Mouse (Mus musculus) stomach, postnatal 0 days (tissue): ENCODE measurements around the gene St6galnac5. TPM values are rescaled to one million over a fixed set of nuclear protein-coding genes. Genes with fewer than 3 reads are reported as not detected.
"Not testable (repeated sequence)": the region's sequence is repeated elsewhere in the genome, so short reads cannot be mapped to it uniquely, and the experiment has no call there.

Experiments used
- ATAC-seq: fragments of 200-750 bp; cut with Nextera tagmentation; 2 replicates; pipeline ENCODE4 v1.8.0; 2017; ENCODE audit not compliant: low FRiP score, low TSS enrichment
- DNase-seq: peaks from one replicate; pipeline ENCODE4 v3.0.0-alpha.2; 2016; ENCODE audit warnings: low spot score
- H3K27ac ChIP-seq: fragments of 300-500 bp; sonication (generic); replicated peaks from 2 replicates; pipeline ENCODE4 v1.5.1; 2014; ENCODE audit warnings: mild to moderate bottlenecking, control low read depth
- H3K27me3 ChIP-seq: fragments of 300-500 bp; sonication (generic); 2 replicates; pipeline ENCODE4 v1.6.1; 2014; ENCODE audit warnings: low read length; ENCODE audit not compliant: control insufficient read depth, insufficient read depth
- H3K36me3 ChIP-seq: fragments of 300-500 bp; sonication (generic); 2 replicates; pipeline ENCODE4 v1.6.1; 2014; ENCODE audit warnings: low read length, mixed read lengths; ENCODE audit not compliant: control insufficient read depth, insufficient read depth
- H3K4me1 ChIP-seq: fragments of 300-500 bp; sonication (generic); replicated peaks from 2 replicates; pipeline ENCODE4 v1.6.1; 2014; ENCODE audit warnings: antibody characterized with exemption; ENCODE audit not compliant: control insufficient read depth, insufficient read depth
- H3K4me2 ChIP-seq: fragments of 300-500 bp; sonication (generic); replicated peaks from 2 replicates; pipeline ENCODE4 v1.6.1; 2014; ENCODE audit warnings: low read depth, mild to moderate bottlenecking, control low read depth, moderate library complexity
- H3K4me3 ChIP-seq: fragments of 300-500 bp; sonication (generic); 2 replicates; pipeline ENCODE4 v1.5.1; 2014; ENCODE audit warnings: low read depth, low read length, control low read depth
- H3K9ac ChIP-seq: fragments of 300-500 bp; sonication (generic); 2 replicates; pipeline ENCODE4 v1.6.1; 2014; ENCODE audit warnings: mild to moderate bottlenecking, low read length, control low read depth, mixed read lengths
- H3K9me3 ChIP-seq: fragments of 300-500 bp; sonication (generic); 2 replicates; pipeline ENCODE4 v1.6.1; 2016; ENCODE audit warnings: low read length; ENCODE audit not compliant: control insufficient read depth
- CTCF ChIP-seq: IDR thresholded peaks from 2 replicates; pipeline ENCODE4 v1.5.1; 2016; ENCODE audit warnings: antibody characterized with exemption, low read depth, mild to moderate bottlenecking, moderate library complexity
- EP300 ChIP-seq: optimal IDR thresholded peaks from 2 replicates; pipeline ENCODE3; 2016; ENCODE audit warnings: antibody characterized with exemption
- WGBS: fragments of 180-500 bp; shearing (Covaris S2); extraction: QIAGEN DNeasy Blood & Tissue Kit; methylation state at CpG from one replicate; pipeline ENCODE4 v1.1.7; 2014; 5-methylcytosine and 5-hydroxymethylcytosine counted together
- polyA plus RNA-seq: library from polyadenylated mRNA; unstranded; fragments of >200 nt; fragmentation: Nextera tagmentation; extraction: Ambion mirVana; gene quantifications from 2 replicates; pipeline ENCODE4 v1.2.1, GENCODE M21; 2015

Gene St6galnac5
- polyA plus RNA-seq, 1 experiment from 2014 or later: 0.57 TPM

GRCm38 (mm10) chr3:152813905-152814304 is 168.1 kb downstream of the St6galnac5 start:
- WGBS: 49% methylated on average over 4 of the region's 4 CpGs
- H3K36me3 ChIP-seq: no peaks in the 10 kb centered on the region
- H3K27ac ChIP-seq: no peak overlapping the region
- DNase-seq (no peak), ATAC-seq (no peak)
- no peak overlapping the region for H3K4me2 ChIP-seq
- H3K4me3 ChIP-seq: no peak overlapping the region
- H3K9ac ChIP-seq: no peak overlapping the region
- H3K9me3 ChIP-seq: no peaks in the 10 kb centered on the region
- no peaks in the 10 kb centered on the region for H3K27me3 ChIP-seq
- no peaks in the 10 kb centered on the region for H3K4me1 ChIP-seq
- TF ChIP-seq EP300: no peak
- TF ChIP-seq CTCF: no peak

DNA sequence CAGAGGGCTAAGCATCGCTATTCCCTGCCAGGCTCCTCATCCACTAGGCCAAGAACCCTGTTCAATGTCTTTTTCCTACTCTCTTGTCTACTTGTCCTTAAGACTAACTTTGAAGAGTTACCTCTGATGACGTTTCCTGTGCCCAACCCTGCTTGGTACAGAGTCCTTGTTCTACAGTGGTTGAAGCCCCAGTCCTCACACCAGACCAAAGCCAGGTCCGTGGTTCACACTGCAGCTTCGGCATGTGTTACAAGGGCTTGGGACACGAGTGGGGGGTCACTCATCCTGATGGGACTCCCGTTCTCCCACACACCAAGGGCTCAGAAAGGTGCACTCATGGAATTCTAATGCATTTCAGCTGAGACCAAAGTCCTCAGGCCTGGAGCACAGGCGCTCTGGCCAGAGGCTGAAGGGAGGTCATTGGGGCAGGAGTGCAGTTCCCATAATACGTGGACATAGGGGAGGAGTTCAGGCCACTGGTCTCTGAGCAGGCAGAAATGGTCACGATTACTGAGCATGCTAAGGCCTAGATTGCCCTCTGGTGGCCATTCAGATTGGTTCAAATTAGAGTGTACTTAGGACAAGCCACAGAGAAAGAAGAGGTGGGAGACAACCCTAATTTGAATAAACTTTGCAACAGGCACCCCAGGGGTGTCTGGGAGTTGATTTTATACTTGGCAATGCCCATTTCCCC is 182.2 kb downstream of the St6galnac5 start:
- Histone ChIP-seq H3K4me2 (no peak overlapping the region), H3K27ac (no peak overlapping the region), H3K27me3 (no peaks in the 10 kb centered on the region), H3K36me3 (no peaks in the 10 kb centered on the region), H3K9me3 (no peaks in the 10 kb centered on the region), H3K4me3 (no peak overlapping the region), H3K9ac (no peak overlapping the region), H3K4me1 (no peaks in the 10 kb centered on the region)
- ATAC-seq (0 out of 2 replicates have a peak, but pooled peaks have one; percentile 21), DNase-seq (no peak)
- no peak for TF ChIP-seq EP300
- TF ChIP-seq CTCF: peak; percentile 75
- WGBS: 77% methylated on average over 9 of the region's 9 CpGs

DNA sequence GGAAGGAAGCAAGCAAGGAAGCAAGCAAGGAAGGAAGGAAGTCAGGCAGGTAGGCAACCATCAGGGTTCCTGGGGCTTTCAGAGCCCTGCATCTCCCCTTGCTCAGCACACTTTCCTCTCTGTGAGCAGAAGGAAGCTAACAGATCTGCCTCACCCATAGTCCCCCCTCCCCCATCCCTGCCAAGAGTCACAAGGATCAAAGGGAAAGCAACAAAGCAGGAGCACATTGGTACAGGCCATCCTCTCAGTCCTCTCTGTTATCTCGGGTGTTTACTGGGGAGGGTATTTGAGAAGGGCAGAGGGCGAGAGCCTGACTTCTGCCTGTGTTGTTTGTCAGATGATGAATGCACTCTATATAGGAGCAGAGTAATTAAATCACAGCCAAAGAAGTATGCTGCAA is 184.7 kb downstream of the St6galnac5 start:
- H3K4me1 ChIP-seq: no peaks in the 10 kb centered on the region
- no peaks in the 10 kb centered on the region for H3K36me3 ChIP-seq
- no peak for ATAC-seq
- H3K9me3 ChIP-seq: no peaks in the 10 kb centered on the region
- DNase-seq: no peak
- no peak overlapping the region for H3K27ac ChIP-seq
- TF ChIP-seq CTCF (no peak), EP300 (no peak)
- no peak overlapping the region for H3K4me2 ChIP-seq
- 26% methylated on average over 2 of the region's 2 CpGs for WGBS
- H3K9ac ChIP-seq: no peak overlapping the region
- no peak overlapping the region for H3K4me3 ChIP-seq
- no peaks in the 10 kb centered on the region for H3K27me3 ChIP-seq

DNA sequence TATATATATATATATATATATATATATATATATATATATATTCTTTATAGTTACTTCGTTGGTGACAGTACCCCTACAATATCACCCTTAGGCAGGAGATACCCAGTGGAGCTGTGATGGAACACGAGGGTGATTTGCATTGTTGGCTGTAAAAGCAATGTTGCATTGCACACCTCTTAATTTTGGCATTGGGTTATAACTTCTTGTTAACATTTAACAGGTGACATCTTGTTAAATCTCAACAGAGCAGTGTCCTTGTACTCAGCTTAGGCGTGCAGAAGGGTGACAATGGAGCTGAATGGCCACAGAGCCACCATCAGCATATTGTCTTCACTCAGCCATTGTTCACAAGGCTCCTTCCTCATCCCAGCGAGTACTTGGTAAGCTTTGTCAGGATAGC is 185.8 kb downstream of the St6galnac5 start:
- no peaks in the 10 kb centered on the region for H3K4me1 ChIP-seq
- no peak overlapping the region for H3K4me3 ChIP-seq
- ATAC-seq (no peak), DNase-seq (no peak)
- H3K27me3 ChIP-seq: no peaks in the 10 kb centered on the region
- no peaks in the 10 kb centered on the region for H3K9me3 ChIP-seq
- no peak overlapping the region for H3K27ac ChIP-seq
- TF ChIP-seq CTCF (no peak), EP300 (no peak)
- H3K4me2 ChIP-seq: no peak overlapping the region
- no peaks in the 10 kb centered on the region for H3K36me3 ChIP-seq
- 81% methylated on average over 4 of the region's 4 CpGs for WGBS
- no peak overlapping the region for H3K9ac ChIP-seq

DNA sequence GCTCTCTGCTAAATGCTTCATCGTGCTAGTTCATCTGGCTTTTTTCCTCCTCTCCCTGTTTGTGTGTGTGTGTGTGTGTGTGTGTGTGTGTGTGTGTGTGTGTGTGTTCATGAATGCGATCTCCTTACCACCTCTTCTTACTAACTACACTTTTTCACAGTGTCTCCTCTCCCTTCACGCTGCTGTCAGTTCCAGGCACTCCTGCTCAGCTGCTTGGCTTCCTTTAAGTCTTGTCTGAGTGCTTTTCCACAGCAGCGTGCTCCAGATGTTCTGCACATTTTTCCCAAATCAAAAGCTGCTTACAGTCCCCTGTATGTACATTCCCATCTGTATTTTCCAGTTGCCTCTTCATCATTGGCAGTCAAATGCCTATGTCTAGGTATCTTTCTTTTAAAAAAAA is 189.0 kb downstream of the St6galnac5 start:
- ATAC-seq (no peak), DNase-seq (no peak)
- no peaks in the 10 kb centered on the region for H3K4me1 ChIP-seq
- H3K9ac ChIP-seq: no peak overlapping the region
- 54% methylated on average over 4 of the region's 4 CpGs for WGBS
- no peaks in the 10 kb centered on the region for H3K9me3 ChIP-seq
- H3K36me3 ChIP-seq: no peaks in the 10 kb centered on the region
- H3K4me3 ChIP-seq: no peak overlapping the region
- H3K27ac ChIP-seq: no peak overlapping the region
- no peaks in the 10 kb centered on the region for H3K27me3 ChIP-seq
- H3K4me2 ChIP-seq: no peak overlapping the region
- TF ChIP-seq EP300 (no peak), CTCF (no peak)

- DNase-seq: no peak
- Histone ChIP-seq H3K27me3 (no peaks in the 10 kb centered on the region), H3K4me3 (no peak overlapping the region), H3K4me2 (no peak overlapping the region), H3K4me1 (no peaks in the 10 kb centered on the region), H3K9ac (no peak overlapping the region), H3K27ac (no peak overlapping the region), H3K36me3 (no peaks in the 10 kb centered on the region), H3K9me3 (no peaks in the 10 kb centered on the region)
- no peak for TF ChIP-seq CTCF
- no peak for TF ChIP-seq EP300
- ATAC-seq: no peak
- WGBS: 78% methylated on average over 5 of the region's 5 CpGs
Observed at GRCm38 (mm10) chr3:152792601-152793000, 189.4 kb downstream of the St6galnac5 start.

DNA sequence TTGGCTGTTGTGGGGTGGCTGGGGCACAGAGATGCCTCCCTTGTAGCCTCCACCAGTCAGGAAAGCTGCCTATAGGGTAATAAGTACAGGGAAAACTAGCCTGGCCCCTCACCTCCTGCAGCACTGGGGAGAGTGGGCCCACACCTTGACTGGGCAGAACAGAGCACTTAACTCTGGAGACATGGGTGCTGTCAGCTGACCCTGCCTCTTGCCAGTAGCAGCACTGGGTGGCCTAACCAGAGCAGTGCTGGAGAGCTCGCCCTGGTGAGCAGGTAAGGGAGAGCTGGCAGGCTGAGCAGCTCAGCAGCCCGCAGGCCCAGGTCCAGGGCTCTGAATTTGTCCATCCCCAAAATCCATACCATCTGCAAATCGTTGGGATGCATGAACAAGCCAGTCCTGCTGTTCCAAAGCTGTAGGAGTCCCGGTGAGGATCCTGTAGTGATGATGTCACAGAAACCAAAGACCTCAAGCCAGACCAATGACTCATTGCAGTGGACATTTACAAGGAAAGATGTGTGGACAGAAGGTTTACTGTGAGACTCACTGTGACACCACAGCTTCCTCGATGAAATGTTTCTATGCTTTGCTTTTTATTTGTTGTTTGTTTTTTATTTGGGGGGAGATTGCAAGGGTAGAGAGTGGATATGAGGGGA is 193.6 kb downstream of the St6galnac5 start:
- H3K36me3 ChIP-seq, H3K27me3 ChIP-seq, H3K9ac ChIP-seq, H3K9me3 ChIP-seq, H3K4me1 ChIP-seq, ATAC-seq, H3K4me3 ChIP-seq, H3K27ac ChIP-seq, H3K4me2 ChIP-seq, DNase-seq: not testable (repeated sequence)
- WGBS: 79% methylated on average over 5 of the region's 5 CpGs

DNA sequence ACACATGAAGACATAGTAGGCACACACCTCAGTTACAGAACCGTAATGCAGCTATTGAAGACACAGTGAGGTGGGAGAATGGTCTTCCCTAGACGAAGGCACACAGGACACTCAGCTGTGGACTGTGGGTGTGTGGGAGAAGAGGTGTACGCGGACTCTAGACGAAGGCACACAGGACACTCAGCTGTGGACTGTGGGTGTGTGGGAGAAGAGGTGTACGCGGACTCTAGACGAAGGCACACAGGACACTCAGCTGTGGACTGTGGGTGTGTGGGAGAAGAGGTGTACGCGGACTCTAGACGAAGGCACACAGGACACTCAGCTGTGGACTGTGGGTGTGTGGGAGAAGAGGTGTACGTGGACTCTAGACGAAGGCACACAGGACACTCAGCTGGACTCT is 197.7 kb downstream of the St6galnac5 start:
- not testable (repeated sequence) for H3K4me2 ChIP-seq, DNase-seq, H3K9ac ChIP-seq, H3K9me3 ChIP-seq, H3K4me1 ChIP-seq, H3K36me3 ChIP-seq, H3K4me3 ChIP-seq, H3K27me3 ChIP-seq, H3K27ac ChIP-seq, ATAC-seq
- 93% methylated on average over 7 of the region's 13 CpGs for WGBS
